Mouse (Mus musculus) right cerebral cortex, adult 2 months (tissue): ENCODE results near the gene Tprn.

Source experiments
- DNase-seq, 2 experiments: peaks; one replicate each; pipeline ENCODE4 v3.0.0; 2021 to 2022; ENCODE audit warnings: low spot score in 2 of 2

Tprn gene

DNA sequence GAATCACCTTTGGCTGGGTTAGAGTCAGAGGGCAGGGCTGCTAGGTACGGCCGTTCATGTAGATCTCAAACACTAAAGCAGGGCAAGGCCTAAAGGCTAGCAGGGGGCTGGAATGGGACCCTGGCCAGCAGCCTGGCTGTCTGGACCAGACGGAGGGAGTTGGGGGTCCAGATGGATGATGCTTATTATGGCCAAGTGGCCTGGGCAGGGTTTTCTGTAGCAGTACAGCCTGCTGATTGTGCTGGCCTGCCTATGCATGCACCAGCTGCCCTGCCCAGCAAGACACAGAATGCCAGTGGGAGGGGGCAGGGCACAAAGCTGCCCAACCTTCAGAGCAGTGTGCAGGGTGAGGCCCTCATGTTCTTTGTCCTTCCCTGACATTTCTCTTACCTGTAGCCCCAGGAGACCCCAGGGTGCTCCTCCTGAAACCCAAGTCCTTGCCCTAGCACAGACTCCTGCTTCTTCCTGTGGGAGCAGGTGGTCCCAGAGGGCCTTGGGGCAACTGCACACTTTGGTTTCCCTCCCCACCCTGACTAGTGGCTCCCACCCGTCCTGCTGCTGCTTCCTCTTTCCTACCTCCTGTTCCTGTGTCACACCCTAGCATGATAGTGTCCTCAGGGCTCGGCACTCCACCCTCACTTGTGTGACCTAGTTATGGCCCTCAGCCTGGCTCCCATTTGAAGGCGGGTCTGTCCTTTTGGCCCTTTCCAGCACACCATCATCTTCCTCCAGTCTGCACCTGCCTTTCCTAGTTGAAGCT lies 3.7 kb downstream of the Tprn start:
- no peak for DNase-seq

DNA sequence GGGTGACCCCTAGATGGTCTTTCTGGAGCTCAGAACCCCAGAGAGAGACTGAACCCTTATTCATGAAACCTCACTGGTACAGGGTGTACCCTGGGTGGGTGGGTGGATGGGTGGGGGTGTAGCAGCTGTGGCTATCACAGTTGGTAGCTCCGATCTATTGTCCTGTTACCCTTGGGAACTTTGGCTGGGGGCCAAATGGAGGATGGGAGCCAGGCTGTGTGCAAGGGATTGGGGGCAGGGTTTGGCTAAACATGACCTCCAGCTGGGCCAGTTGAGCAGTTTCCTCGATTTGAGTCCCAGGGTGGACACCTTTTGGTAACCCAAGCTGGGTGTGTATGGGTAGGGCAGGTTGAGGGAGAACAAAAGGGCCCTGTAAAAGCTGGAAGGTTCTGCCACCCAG lies 4.3 kb downstream of the Tprn start:
- peak in 1 of 2 experiments; percentile 33 for DNase-seq

DNA sequence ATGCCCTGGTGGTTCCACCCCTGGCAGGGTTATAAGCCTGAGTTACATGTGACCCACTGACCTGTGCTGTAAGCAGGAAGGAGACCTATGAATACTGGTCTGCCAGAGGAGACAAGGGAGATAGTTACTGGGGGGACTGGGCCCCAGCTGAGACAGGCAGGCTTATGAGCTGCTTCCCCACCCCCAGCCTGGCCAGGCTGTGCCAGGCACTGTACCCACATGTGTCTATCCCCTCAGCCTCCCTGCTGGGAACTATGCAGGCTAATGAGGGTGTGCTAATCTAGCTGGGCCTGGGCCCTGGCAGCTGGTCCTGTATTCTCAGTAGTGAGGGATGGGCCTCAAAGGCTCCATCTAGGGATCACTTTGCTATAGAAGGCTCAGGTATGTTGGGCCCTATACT lies 4.8 kb downstream of the Tprn start:
- no peak for DNase-seq

DNA sequence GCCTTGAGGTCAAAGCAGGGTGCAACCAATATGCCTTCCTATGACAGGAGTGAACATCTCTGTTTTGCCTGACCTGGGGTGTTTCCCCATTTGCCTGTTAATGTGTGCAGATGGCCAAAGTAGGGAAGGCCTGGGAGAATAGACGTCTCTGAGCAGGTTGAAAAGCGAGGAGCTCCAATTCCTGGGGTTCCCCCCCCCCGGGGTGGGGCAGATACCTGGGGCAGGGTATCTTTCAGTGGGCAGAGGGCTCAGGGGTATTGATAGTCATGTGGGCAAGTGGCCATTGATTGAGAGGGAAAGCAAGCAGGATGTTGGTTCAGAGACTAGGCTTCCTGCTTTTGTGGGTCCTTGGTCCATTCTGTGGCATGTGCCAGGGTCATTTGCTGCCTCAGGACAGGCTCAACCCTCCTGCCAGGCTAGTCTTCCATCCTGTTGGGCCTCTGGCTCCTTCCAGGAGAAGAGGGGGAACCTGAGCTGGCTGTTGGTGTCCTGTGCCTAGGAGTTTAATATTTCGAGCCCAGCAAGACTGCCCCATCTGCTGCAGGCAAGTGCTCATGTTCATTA lies 5.4 kb downstream of the Tprn start:
- no peak for DNase-seq

DNA sequence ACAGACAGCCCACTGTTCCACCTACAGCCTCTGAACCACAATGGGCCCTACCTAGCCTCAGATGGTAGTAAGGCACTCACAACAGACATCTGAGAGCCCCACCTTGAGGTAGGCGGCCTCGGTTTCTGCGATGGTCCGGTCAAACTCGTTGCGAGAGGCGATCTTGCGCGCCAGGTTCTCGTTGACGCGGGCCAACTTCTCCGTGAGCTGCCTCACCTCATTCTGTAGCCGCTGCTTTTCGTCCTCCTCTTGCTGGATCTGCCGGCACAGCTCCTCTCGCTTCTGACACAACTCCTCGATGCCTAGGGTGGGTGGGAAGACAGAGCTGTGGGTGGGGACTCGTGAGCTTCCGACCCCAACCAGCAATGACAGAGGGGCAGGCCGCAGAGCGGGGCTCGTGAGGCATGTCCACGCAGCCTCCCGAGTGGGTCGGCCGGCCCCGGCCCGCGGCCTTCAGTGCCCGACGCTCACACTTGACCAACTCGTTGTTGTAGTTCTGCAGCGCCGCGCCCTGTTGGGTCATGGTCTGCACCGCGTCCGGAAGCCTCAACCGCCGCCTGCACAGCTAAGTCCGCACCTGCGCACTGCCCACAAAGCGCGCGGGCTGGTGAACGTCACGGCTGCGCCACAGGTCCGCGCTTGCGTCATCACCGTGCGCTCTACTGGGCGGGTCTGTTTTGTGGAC lies 9.6 kb downstream of the Tprn start, which contains the start of the genes Ssna1 and Anapc2:
Ssna1 (minus strand) TSS at position 612 of the 685 bp plus-strand sequence.
Anapc2 (plus strand) TSS at position 652 of the 685 bp plus-strand sequence.
- DNase-seq, result peak; percentile 98 to 99

DNA sequence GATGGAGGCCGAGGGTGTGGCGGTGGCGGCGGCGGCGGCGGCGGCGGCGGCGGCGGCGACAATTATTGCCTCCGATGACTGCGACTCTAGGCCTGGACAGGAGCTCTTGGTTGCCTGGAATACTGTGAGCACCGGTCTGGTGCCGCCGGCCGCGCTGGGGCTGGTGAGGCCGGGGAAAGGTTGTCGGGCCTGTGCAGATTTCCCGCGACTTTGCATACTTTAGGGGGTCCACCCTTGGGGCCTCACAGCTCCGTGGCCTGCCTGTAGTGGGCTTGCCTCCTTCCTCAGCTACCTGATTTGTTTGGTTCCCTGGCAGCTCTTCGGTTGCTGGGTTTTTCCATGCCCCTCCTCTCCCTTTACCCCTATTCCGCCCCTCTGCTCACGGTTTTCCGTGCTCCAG lies 10.1 kb downstream of the Tprn start:
- DNase-seq, result no peak

DNA sequence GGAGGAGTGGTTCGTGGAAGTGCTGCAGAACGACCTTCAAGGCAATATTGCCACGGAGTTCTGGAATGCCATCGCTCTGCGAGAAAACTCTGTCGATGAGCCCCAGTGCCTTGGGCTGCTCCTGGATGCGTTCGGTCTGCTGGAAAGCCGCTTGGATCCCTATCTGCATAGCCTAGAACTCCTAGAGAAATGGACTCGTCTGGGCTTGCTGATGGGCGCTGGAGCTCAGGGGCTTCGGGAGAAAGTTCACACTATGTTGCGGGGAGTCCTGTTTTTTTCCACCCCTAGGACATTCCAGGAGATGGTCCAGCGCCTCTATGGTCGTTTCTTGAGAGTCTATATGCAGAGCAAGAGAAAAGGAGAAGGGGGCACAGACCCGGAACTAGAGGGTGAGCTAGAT lies 10.6 kb downstream of the Tprn start:
- DNase-seq, result no peak

DNA sequence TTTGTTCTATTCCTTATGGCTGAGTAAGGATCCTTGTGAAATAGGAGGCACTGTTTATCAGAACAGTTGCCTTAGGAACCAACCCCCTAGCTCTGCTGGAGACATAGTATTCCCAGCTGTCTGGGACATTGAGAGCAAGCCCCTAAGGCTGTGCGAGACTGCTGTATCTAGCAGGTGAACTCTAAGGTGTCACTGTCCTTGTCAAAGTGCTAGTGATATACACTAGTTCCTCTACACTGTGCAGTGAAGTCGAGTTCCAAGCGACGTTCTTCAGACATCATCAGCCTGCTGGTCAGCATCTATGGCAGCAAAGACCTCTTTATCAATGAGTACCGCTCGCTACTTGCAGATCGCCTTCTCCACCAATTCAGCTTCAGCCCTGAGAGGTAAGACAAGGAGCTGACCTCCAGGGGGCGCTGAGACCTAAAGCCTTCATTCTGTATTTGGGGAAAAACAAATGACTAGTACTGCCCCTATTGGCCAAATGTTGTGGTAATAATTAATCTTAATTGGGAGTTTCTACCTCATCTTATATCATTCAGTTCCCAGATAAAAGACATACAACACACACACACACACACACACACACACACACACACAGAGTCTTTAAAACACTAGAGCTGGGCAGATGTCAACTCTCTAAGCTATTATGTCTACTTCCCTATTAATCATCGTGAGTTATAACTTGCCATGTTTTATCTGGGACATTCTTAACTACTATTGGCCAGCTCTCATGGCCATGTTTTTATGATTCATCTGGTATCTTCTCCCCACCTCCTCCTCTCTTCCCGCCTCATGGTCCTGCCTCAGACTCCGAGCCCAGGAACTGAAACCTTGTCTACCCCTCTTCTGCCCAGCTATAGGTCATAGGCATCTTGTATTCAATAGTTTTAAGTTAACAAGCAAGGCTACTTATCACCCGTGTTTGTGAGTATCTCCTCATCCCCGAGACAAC lies 16.8 kb downstream of the Tprn start:
- peak; percentile 78 to 85 for DNase-seq

DNA sequence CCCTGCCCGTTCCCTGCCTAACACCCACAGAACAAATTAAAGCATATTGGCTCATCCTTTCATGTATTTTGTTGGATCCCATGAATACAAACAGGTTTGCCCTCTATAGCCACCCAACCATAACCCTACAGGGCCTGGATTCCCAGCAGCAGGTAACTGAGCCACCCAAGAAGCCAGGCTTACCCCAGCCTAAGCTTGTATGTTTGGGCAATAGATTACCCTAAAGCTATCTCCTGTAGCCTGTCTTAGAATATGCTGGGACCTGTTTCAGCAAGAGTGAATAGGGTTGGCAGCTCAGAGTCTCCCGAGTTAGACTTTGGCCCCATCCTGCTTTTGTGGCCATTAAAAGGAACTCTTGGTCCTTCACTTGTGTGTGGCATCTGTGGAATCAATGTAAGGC lies 23.1 kb downstream of the Tprn start:
- no peak for DNase-seq

DNA sequence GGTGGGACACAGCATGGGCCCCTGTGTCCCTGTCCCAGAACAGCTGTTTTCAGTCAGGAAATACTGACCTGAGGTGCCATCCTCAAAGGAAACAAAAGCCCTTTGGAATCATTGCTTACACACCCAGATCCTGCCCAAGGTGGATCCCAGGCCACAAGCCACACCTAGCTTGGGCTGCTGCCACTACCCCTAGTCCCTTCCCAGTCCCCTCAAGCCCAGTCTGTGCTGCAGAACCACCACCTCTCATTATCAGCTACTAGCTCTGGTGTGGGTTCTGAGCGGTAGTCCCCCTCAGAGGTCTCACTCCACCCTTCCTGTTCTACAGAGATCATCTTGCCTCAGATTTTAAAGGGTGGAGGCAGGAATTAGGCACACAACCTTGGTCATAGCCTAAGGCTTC lies 23.9 kb downstream of the Tprn start:
- no peak for DNase-seq

DNA sequence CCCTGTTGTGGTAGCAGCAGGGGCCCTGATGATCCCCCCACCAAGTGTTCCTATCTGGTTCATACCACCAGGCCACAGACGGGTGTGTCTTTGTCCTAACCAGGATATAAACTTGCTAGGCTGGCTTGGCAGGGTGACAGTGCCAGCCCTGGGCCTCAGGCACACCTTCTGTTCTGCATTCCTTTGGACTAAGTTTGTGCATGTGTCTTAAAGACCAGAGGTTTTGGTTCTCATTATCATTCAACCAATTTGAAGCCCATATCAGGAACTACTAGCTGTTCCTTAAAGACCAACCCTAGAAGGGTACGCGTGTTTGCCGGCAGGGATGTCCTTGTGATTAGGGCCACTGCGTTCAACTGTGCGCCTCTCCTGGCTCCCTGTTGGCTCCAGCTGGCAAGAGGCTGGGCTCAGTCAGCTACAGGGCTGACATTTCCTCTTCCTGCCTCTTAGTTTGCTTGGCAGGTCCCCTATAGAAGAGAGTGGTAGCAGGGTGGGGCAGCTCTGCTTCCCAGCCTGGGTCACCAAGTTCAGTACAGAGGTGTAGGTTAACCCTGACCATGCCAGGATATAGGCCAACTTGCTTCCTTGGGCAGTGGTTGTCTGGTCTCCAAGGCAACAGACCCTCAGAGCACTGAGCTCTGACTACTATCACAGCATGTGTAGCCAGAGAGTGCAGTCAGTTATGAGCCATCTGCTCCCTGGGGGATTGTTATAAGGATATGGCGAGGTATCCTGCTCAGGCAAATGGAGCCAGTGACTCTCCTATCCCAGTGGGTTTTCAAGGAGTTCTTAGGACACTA lies 24.6 kb downstream of the Tprn start:
- no peak for DNase-seq

DNA sequence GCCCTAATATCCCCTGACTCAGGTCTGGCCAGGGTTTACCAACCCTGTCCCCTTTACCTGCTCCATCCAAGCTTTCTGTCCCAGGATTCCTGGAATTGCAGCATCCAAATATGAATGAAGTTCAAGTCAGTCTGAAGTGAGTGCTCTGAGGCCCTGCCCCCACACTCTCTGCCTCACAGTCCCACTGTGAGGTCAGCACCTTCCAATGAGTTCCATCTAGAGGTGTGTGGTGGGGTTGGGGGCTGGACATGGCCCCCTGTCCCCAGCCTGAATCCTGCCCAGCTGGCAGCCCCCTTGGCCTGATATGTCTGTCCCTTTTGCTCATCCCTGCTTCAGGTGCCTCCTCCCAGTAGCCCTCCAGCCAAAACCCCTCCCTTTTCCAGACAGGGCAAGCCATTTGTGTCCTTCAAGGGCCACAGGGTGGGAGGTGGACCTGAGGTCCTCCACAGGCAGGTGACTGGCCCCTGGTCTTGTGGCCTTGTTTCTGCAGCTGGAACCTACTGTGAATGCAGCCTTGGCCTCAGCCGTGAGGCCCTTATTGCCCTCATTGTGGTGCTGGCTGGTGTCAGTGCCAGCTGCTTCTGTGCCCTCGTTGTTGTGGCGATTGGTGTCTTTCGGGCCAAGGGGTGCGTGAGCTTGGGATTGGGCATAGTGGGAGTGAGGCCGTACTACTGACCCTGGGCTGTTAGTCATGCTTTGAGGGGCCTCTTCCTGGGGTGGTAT lies 25.7 kb downstream of the Tprn start, which contains the start of gene Tmem210:
Tmem210 (plus strand) TSS at position 219 of the 723 bp plus-strand sequence.
- DNase-seq, result no peak

DNA sequence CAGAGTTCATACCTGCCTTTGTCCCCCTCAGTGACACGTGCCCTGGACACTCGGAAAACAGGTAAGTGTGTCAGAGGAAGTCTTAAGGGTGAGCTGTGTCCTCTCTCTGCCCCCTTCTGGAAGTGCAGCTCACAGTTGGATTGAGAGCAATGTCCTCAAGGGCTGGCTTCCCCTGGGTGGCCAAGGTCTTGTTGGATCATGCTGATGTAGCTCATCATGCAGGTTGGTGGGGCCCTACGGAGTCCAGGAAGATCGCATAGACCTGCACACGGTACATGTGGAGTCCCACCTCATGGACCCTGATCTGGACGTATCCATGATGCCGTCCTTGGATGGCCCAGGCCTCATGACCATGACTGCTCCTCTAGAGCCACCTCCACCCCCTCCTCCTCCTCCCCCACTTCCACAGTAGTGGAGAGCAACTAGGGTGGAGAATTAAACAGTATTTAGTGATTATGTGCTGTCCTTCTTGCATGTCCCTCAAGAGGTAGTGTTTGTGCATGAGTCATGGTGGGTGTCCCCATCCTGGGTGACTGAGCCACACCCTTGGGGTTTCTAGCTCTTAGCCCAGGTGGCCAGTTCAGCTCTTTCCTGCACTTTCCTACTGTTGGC lies 26.4 kb downstream of the Tprn start:
- DNase-seq, result peak in 1 of 2 experiments; percentile 42

DNA sequence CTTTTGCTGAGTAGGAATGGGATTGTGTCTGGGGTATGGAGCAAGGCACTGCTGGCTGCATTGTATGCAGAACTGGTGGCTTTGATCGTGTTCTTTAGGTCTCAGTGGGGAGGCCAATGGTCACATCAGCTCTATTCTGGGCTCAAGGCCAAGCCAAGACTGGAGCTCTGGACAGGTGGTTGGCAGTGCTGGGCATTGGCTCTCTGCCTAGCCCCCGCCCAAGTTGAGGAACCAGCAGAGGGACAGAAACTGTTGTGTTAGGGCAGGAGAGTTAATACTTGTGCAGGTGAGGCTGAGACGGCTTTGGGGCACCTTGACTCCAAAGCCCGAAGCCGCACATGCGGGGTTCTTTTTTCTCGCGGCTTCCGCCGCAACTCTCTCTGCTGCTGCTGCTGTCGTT lies 27.2 kb downstream of the Tprn start, which contains the start of gene Lrrc26:
Lrrc26 (plus strand) TSS at position 265 of the 400 bp plus-strand sequence.
- no peak for DNase-seq

DNA sequence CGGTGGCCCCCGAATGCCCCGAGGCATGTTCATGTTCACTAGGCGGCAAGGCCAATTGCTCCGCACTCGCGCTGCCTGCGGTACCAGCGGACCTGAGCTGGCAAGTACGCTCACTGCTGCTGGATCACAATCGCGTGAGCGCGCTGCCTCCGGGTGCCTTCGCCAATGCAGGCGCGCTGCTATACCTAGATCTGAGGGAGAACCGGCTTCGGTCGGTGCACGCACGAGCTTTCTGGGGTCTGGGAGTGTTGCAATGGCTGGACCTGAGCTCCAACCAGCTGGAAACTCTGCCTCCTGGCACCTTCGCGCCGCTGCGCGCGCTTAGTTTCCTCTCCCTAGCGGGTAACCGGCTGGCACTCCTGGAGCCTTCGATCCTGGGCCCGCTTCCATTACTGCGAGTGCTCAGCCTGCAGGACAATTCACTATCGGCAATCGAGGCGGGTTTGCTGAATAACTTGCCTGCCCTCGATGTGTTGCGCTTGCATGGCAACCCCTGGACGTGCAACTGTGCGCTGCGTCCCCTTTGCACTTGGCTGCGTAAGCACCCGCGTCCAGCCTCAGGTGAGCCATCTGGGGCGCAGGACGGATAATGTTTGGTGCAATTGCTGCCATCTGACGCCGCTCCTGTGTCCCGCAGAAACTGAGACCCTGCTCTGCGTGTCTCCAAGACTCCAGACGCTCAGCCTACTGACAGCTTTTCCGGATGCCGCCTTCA lies 27.8 kb downstream of the Tprn start:
- peak; percentile 68 to 81 for DNase-seq

DNA sequence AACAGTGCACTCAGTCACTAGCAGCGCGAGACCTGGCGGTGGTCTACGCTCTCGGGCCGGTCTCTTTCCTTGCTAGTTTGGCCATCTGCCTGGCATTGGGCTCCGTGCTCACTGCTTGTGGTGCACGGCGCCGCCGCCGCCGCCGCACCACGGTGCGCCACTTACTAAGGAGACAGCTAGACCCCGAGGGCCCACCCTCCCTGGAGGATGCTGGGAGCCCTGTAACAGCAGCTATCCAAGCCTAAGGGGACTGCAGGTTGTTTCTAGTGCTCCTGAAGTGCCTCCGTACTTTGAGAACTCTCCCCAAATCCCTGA lies 28.4 kb downstream of the Tprn start:
- peak; percentile 53 to 55 for DNase-seq

DNA sequence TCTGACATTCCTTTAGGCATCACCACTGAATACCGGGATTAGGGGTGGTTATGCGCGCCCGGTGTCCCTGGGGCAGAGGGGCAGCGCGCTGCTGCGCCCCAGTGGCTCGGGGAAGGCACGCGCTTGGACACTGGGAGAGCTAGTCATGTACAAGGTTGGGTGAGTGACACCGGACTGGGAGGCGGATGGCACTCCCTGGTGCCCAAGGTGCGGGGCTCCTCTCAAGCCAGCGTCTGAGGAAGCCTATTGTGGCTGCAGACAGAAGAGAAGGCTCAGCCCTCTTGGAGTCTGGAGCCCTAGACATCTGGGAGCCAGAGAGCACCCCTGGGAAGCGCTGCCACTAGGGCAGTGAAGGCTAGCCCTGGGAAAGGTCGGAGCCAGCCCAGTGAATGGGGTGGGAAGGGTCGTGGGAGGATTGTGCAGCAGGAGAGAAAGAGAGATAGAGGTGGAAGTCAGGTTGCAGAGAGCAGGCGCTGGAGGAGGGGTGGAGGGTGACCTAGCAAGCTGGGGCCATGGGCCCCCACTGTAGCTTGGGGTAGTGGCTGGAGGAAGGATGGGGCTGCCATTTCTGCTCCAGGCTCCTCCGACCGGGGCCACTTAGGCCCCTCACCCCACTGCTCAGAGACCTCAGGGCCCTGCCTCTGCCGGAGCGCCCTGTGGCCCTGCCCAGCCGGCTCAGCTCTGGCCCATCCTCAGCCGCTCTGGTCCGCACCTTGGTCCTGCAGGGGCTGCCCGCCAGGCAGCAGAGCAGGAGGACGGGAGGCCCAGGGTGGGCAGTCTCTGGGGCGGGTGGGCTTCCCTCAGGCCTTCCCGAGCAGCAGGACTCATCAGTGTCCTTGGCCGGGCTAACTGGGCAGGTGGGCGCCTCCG lies 29.0 kb downstream of the Tprn start:
- peak in 1 of 2 experiments; percentile 27 for DNase-seq

DNA sequence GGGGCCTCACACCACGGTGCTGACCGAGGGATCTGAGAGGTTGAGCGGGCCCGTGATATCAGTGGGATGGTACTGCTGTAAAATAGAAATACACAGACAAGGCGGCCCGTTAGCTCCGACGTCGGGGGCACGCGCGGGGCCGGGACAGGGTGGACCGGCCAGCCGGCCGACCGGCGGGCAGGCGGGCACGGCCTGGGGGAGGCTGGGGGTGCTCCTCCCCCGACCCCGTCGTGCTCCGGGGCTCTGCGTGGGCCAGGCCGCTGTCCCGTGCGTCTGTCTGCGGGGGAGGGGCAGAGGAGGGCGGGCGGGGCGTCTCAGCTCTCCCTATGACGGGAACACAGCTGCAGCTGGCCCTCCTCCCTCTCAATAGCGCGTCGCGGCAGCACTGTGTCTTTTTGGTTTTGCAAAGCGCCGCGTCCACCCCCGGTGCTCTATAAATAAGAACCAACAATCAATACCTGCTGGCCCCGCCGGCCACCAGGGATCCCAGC lies 29.7 kb downstream of the Tprn start:
- peak in 1 of 2 experiments; percentile 53 for DNase-seq
